Mouse (Mus musculus) bone marrow, adult 2 months (tissue): ENCODE data around the gene Gramd1b.

Experiments used
- CTCF ChIP-seq: fragments of 200-500 bp; IDR thresholded peaks from 2 replicates; pipeline ENCODE4 v1.5.1; 2011; ENCODE audit warnings: low read length, control low read depth; ENCODE audit not compliant: control insufficient read depth, insufficient read depth
- POLR2A ChIP-seq: fragments of 200-500 bp; IDR thresholded peaks from 2 replicates; pipeline ENCODE4 v1.6.1; 2011; ENCODE audit warnings: low read depth, mild to moderate bottlenecking, control low read depth, low read length, borderline replicate concordance; ENCODE audit not compliant: control insufficient read depth

GRCm38 (mm10) chr9:40331411-40332286, 199.5 kb downstream of the Gramd1b start:
- TF ChIP-seq CTCF (no peak), POLR2A (no peak)
